Mouse (Mus musculus): ENCODE data around the gene Rxra.

GRCm38 (mm10) chr2:27715221-27715620, 39.0 kb downstream of the Rxra start:
- TF ChIP-seq CTCF (conservative IDR thresholded peaks at IDR 0.05 in 1 of 2, IDR thresholded peaks at IDR 0.05 in 1 of 2; ENCODE audit: low read depth in 2 of 2, low read length in 2 of 2), result no peak
- no peak for TF ChIP-seq POLR2AphosphoS2 (IDR thresholded peaks at IDR 0.05; ENCODE audit: low read depth, low read length)
- no peak for TF ChIP-seq POLR2A (IDR thresholded peaks at IDR 0.05; ENCODE audit: low read depth, low read length)
- no peak for TF ChIP-seq EP300 (IDR thresholded peaks at IDR 0.05; ENCODE audit: low read length)
- TF ChIP-seq GABPA (IDR thresholded peaks at IDR 0.05; ENCODE audit: insufficient replicate concordance, low read depth, low read length), result no peak
- TF ChIP-seq ZMIZ1 (IDR thresholded peaks at IDR 0.05; ENCODE audit: low read depth, low read length), result no peak
- TF ChIP-seq MAZ (IDR thresholded peaks at IDR 0.05; ENCODE audit: low read depth, low read length), result no peak
- no peak for TF ChIP-seq ZNF384 (IDR thresholded peaks at IDR 0.05; ENCODE audit: low read depth, low read length)
- TF ChIP-seq UBTF (IDR thresholded peaks at IDR 0.05; ENCODE audit: low read depth, low read length), result no peak
- no peak for TF ChIP-seq MEF2A (IDR thresholded peaks at IDR 0.05; ENCODE audit: borderline replicate concordance, low read depth, low read length)
- TF ChIP-seq ZC3H11A (IDR thresholded peaks at IDR 0.05; ENCODE audit: low read depth, low read length), result no peak
- TF ChIP-seq ELF1 (IDR thresholded peaks at IDR 0.05; ENCODE audit: low read depth, low read length), result no peak

All from CH12.LX (cell line).